Mouse (Mus musculus): Measurements from ENCODE around the gene Alg1. TPM values are rescaled to one million over a fixed set of nuclear protein-coding genes. Genes with fewer than 3 reads are reported as not detected.
A peak's percentile ranks its signal among the peaks of the same experiment; 100 is the strongest.
"Not testable (repeated sequence)": the region's sequence is repeated elsewhere in the genome, so short reads cannot be mapped to it uniquely, and the experiment has no call there.

The Alg1 gene
- total RNA-seq (2015) (13.7 and 19.5 TPM in 2 replicates), total RNA-seq (2017) (20.0 and 23.4 TPM in 2 replicates)

DNA sequence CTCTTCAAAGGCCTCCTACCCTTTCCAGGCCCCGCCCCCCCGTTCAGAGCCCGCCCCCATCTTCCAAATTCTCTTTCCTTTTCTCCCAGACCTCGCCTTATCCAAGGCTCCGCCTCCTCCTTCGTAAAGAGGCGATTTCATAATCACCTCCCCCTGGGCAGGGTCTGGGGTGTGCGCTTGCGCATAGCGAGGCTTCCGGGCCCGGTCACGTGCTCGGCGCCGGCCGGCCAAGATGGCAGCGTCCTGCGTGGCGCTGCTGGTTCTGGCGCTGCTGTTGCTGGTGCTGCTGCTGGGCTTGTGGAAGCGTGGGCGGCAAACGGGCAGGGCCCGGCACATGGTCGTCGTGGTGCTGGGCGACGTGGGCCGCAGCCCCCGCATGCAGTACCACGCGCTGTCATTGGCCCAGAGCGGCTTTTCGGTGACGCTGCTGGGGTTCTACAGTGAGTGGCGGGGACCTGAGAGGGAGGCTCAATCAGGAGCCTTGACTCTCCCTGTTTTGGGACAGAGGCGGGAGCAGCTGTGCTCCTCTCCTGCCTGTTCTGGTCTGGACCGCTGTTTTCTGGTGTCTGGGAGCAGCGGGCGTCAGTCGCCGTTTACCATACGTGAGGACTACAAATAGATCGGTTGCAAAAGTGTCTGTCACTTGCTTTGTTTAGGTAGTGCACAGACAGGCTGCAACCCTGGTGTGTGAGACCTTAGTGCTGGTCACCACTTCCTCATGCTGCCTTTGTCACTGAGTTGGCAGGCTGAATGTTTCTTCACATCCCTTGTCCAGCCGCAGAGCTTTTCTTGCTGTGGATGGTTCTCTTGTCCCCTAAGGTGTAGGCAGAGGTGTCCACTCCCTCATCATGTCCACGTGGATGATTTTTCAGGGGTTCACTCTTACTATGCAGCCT is at the start of gene Alg1:
TSS of gene Alg1 (plus strand) at position 204 of the 896 bp plus-strand sequence.
- ATAC-seq (ENCODE audit: poor library complexity, severe bottlenecking): peak; percentile 95

DNA sequence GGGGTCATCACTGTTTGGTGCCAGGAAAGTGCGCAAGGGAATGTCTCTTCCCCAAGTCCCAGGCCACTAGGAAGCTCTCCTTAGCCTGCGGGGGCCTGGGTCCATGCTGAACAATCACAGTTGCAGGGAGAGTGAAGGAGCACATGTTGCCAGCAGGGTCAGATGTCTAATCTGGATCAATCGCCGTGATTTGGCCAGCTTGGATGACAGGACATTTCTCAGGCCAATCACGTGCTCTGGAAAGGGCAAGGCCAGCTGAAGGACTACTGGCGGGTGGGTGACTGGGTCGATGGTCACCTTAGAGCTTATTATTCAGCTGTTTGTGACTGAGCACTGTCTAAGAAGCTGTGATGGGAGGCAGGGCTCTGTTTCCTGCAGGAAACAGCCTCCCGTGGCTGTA is 49.3 kb upstream of the Alg1 start:
- no peak for ATAC-seq (ENCODE audit: poor library complexity, severe bottlenecking)

DNA sequence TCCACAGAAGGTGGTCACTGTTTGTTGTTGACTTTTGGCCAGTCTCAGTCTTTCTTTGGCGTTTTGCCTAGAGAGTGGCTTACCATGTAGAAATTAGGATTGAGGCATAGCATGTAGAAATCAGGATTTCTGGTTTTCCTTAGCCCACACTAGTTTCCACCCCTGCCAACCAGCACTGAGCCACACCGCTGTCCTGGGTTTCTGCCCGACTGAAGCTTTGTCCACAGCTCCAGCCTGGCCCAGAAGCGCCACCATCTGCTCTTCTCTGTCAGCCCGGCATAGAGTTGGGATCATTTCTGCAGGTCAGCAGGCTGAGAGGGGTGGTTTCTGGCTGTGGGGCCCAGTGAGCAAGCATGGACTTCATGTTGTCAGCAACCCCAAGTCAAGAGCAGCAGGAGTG is 48.5 kb upstream of the Alg1 start:
- no peak for ATAC-seq (ENCODE audit: poor library complexity, severe bottlenecking)

DNA sequence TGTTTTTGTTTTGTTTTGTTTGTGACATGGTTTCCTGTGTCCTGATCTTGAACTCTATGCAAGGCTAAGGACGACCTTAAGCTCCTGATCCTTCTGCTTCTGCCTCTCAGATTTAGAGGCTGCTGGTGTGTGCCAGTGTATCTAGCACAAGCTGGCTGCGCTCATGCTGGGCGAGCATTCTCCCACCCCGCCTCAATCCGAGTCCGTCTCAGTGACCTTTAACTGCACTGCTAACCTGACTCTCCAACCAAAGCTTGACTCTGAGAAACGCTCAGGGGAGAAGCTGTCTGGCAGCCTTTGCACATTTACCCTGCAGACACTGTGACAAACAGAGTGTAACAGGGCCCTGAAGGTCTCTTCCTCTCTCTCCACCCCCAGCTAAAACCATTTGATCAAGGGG is 47.7 kb upstream of the Alg1 start:
- ATAC-seq (ENCODE audit: poor library complexity, severe bottlenecking): no peak

DNA sequence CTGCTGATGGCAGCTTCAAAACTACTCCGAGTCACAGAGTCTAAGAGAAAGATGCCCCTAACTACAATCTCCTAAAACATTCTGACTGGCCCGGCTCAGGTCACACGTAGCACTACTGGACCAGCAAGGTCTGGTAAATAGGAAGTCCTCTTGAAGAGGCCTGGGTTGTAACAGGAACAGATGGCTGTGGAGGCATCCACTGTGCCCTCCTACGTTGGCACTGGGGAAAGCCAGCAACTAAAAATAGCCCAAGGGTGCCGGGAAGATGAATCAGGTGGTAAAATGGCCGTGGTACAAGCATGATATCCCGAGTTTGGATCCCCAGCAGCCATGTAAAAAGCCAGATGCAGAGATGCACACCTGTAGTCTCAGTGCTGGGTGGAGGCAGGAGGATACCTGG is 47.2 kb upstream of the Alg1 start:
- ATAC-seq (ENCODE audit: poor library complexity, severe bottlenecking): no peak

DNA sequence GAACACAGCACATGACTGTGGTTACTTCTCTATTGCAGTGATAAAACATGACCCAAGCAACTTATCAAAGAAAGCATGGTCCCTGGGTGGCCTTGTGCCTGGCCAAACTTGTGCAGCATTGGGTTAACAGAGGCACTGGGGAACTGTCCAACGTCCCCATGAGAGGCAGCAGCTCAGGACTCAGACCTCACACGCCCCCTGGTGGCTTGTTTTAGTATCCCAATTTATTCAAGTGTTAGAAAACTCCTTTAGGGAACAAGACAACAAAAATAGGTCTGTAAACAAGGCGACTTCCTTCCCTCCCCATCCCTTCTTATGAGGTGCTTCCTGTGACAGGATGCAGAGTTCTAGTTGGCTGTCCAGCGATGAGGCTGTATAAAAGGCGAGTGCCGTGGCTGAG is 38.3 kb upstream of the Alg1 start:
- peak; percentile 59; the same call in 1 of the 2 replicates for ATAC-seq (ENCODE audit: poor library complexity, severe bottlenecking)

DNA sequence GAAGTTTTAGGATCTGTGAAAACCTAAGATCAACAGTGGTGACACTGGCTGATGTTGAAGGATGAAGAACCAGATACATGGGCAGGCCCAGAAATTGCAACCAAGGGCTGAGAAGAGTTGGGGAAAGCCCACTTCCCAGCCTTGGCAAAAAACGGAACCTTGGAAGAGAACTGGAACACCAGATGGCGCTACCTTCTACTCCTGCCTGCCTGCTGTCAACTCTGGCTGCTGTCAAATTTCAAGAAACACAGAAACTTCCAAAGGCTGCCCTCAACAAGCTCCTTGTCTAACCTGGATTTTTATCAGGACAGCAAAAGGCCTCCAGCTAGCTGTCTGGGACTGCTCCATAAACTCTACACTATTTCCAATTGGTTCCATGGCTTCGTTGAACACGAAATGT is 30.7 kb upstream of the Alg1 start:
- peak; percentile 71 for ATAC-seq (ENCODE audit: poor library complexity, severe bottlenecking)

DNA sequence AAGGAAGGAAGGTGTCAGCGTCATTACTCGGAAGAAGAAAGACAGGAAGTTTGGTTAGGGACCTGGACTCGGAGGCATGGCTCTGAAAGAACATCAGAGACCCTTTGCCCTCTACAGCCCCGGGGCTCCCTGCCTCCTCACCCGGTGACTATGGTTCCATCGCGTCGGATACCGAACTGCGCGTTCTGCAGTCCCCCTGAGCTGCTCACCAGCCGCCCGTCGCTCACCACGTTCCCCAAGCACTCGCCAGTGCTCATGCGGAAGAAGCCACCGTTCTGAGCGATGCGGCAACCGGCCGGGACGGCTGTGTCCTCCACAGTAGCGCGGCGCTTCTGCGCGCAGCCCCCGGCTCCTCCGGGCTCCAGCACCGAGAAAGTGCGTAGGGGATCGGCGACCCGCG is 30.2 kb upstream of the Alg1 start:
- peak; percentile 57 for ATAC-seq (ENCODE audit: poor library complexity, severe bottlenecking)

DNA sequence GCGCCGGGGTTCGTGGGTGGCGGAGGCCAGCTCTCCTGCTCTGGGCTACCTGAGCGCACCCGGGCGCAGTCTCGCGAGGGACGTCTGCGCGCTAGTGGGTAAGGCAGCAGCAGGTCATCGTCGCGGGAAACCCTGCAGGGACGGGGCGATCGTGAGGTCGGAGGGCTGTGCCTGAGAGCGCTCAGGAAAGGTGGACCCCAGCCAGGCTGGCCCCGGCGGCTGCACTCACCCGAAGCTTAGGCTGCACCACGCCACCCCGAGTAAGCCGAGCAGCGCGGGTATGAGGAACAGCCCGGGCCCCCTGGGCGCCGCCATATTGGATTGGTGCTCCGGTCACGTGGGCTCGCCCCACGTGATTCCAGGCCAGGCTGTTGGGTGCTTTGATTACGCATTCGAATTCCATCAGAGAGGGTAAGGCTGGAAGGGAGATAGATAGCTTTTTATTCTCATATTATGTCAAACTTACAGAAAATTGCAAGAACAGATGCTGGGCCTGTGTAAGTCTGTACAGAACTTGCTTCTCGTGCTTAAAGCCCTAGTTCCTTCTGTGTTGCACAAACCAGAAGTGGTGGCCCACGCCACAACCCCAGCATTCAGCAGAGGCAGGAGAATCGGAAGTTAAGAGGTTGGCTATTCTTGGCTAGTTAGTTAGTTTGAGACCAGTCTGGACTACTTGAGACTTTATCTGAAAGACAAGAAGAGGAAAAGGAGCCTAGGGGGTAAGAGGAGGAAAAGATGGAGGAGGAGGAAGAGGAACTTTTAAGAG is 29.6 kb upstream of the Alg1 start, which contains the start of gene Nagpa:
TSS of gene Nagpa (minus strand) at position 345 of the 766 bp plus-strand sequence.
- ATAC-seq (ENCODE audit: poor library complexity, severe bottlenecking): peak; percentile 84

DNA sequence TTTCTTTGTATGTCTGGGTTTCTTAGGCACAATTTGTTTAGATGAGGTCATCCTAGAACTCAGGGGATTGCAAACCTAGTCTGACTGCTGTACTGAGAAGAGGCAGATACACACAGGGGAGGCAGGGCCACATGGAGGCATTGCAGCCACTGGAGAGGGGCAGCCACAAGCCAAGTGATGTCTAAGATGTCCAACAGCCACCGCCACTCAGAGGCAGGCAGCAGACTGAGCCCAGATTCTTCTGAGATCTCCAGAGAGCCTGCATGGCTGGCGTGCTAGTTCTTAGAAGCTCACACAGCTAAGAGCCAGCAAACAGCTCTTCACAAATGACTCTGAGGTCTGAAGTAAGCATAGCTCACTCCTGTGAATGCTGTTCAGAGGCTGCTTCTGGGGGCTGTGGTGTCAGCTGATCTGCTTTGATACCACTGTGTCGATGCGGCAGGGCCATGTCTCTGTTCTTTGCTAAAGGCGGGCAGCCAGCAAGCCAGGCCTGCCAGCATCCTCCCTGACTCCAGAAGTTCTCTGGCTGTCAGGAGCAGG is 27.9 kb upstream of the Alg1 start:
- ATAC-seq (ENCODE audit: poor library complexity, severe bottlenecking): no peak

DNA sequence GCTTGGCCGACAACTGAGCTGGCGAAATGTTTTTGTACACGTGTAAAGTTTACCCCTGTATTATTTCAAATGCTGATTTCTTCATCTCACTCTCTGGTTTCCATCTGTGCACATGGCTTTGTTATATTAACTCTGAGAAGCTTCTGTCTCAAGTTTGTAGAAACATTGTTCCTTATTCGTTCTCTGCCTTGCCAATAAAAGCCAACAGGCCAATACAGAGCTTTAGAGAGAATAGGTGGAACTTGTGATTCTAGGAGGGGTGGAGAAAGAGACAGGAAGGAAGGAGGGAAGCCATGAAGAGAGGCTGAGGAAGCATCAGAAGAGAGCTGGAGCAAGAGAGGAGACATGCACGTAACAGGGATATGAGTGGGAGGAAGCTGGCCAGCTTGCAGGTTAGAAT is 27.4 kb upstream of the Alg1 start:
- ATAC-seq (ENCODE audit: poor library complexity, severe bottlenecking): no peak

DNA sequence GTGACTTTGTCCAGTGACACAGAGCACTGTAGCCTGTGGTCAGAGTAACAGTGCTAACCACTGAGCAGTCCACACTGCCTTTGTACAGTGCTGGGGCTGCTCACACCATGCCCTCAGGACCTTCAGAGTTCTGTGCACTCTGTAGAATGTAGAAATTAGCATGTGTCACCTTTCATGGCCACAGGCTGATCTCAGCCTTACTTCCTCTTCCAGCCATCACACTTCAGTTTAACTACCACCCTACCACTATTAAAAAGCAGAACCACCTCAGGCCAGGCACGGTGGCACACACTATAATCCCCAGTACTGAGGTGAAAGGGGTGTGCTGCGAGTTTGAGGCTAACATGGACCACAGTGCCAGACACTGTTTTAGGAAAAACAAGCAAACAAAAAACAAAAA is 23.1 kb upstream of the Alg1 start:
- ATAC-seq (ENCODE audit: poor library complexity, severe bottlenecking): peak; percentile 96

DNA sequence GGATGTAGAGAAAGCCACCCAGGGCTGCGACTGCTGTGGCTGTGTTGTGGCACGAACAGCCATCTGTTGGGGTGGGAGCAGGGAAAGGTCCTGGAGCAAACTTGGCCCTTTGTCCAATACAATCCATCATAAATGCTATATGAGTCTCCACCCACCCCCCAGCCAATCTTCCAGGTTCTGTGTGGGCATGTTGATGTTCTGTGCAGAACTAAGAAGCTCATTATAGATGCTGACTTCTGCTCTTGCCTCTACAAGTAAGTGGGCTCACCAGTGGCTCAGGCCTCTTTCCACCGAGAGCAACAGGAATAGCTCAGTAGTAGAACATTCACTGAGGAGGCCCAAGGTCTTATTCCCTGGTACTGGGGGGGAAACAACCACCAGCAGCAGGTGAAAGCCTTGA is 21.3 kb upstream of the Alg1 start:
- no peak for ATAC-seq (ENCODE audit: poor library complexity, severe bottlenecking)

DNA sequence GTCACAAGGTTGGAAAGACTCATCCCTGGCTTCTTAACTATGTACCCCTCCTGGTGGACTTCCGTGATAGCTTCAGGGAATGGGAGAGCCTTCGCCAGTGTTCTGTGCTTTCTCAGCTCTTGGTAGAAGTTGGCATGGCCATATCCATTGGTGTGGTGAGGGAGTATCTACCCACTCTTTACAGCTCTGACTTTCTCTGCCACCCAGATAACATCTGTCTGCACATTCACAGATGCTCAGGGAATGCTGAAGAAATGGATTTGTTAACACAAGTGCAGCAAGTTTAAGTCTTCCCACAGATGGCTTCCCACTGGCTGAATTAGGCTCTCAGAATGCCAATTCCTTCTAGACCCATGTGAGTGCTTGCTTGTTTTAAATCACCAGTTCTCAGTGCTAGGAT is 19.3 kb upstream of the Alg1 start:
- ATAC-seq (ENCODE audit: poor library complexity, severe bottlenecking): no peak

DNA sequence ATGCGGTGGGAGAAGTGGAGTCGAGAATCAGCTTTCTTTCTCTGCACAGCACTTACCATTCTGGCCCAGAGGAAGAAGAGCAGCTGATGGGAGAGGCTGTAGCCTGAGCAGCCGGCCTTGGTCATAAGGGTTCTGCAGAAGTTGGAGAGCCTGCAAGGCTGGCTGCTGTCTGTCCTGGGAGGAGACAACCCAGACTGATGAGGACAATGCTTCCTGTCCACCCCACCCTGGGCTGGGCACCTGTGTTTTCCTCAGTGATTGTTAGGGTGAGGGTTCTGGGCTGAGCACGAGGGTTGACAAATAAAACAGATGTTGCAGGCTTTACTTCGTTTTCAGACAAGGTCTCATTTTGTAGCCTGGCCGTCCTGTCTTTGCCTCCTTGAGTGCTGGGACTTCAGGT is 16.7 kb upstream of the Alg1 start:
- ATAC-seq (ENCODE audit: poor library complexity, severe bottlenecking): no peak

DNA sequence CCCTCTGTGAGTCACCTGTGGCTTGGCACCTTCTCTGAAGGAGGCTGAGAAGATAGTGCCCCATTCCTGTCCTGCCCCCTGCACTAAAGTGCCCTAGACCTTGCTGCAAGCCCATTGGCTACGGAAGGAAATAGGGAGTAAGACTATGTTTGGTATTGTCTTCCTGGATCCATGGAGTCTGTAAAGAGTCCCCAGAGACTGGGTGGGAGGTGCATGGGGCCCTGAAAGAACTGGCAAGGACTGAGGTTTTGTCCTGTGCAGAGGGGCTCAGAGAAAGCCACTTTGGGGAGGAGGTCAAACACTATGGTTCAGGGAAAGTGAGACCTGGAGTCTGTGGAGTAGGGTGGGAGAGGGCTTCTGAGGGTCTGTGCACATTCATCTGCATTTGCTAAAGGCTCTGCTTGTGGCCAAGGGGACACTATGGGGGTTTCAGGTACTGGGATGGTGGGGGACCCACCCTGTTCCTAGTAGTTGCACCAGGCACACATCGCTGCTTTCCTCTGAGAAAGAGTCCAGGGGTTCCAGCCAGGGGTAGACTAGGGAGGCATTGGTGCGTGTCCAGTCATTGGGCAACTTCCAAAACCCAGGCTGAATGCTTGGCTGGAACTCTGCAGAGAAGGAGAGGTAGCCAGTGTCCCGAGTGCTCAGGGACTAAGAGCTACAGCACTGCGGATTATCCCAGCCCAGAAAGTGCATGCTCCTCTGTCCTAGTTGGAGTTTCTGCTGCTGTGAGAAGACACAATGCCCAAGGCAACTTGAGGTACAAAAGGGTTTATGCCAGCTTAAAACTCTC is 15.9 kb upstream of the Alg1 start:
- ATAC-seq (ENCODE audit: poor library complexity, severe bottlenecking): no peak

DNA sequence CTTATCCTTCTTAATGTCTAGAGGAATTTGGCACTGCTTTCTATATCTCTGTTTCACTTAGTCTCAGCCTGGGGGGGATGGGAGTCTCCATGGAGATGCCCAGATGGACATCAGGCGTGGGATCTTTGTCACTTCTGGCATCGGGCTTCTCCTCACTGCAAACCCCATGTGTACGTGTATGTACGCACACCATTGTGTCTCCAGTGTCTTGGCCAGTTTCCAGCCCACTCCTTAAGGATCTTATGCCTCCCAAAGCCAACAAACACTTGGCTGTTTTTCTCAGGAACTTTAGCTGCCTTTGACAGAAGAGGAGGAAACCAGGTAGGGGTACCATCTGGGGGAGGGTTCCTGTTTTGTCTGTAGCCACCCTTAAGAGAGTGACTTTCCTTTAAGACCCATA is 12.0 kb upstream of the Alg1 start:
- no peak for ATAC-seq (ENCODE audit: poor library complexity, severe bottlenecking)

DNA sequence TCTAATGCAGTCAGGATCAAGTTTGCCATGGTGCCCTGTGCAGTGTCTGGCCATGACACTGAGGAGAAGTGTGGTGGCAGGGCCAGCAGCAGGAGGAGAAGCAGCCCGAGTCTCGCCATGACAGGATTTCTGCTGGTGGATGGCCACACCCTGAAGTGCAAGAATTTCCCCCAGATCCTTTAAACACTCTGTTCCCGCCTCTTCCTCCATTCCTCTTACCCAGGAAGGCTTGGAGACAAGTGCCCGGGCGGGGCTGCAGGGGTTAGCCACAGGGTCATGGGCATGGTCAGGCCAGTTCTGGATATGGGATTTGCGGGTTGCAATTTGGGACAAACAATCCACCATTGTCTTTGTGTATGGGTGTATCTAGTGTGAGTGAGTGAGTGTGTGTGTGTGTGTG is 11.3 kb upstream of the Alg1 start, which contains the start of gene AU021092:
TSS of gene AU021092 (minus strand) at position 160 of the 400 bp plus-strand sequence.
- ATAC-seq (ENCODE audit: poor library complexity, severe bottlenecking): no peak

DNA sequence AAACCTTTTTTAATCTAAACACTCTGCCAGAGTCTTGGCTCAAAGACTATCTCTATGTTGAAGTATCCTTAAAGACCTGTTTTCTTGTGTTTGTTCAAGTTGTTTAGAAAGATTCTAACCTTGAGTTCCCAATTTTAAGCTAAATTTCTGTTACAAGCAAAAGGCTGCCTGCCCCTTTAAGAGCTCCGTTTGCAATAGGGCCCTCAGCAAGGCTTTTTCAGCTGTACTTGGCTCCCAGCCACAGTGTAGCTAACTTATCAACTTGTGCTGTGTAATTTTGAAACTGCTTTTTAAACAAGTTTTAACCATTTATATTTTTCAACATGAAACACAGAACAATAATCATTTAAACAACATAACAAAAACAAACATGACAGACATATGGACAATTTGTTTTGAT is 6.9 kb upstream of the Alg1 start:
- ATAC-seq (ENCODE audit: poor library complexity, severe bottlenecking): not testable (repeated sequence)

DNA sequence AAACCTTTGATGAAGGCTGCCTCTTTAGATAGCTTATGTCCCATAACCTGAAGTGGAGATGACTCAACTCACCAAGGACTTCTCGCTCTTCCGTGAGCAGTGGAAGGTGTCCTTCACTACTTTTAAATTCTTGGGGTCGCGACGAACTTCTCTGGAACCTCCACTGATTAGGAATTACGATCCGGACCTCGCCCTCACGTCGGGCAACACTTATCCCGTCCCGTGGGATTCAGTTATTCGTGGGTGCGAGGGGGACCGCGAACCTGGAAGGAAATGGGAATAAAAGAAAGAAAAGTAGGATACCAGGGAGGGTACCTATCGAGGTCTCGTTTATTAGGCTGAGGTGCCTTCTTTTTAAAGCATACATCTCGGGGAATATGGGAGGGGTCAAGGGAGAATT is 5.9 kb upstream of the Alg1 start:
- ATAC-seq (ENCODE audit: poor library complexity, severe bottlenecking): not testable (repeated sequence)

DNA sequence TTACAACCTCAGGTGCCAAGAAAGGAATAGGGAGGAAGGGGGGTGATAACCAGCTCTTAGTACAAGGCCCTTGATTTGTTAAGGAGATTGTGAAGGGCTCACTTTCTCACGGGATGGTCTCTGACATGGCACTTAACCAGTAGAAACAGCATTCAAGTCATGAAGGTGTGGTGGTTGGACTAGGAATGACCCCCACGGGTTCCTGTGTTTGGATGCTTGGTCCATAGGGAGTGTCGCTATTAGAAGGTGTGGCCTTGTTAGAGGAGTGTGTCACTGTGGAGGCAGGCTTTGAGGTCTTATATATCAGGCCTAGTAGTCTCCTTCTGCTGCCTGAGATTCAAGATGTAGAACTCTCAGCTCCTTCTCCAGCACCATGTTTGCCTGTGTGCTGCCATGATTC is 5.3 kb upstream of the Alg1 start:
- not testable (repeated sequence) for ATAC-seq (ENCODE audit: poor library complexity, severe bottlenecking)

All from megakaryocyte, adult 5-6 weeks (primary cell).